Mouse (Mus musculus): ENCODE data around the gene Pnliprp1.

- TF ChIP-seq POLR2A (IDR thresholded peaks at IDR 0.05; ENCODE audit: insufficient read depth, low read depth, low read length): no peak
- TF ChIP-seq EP300 (IDR thresholded peaks at IDR 0.05; ENCODE audit: insufficient read depth, low read depth, low read length): no peak
These were observed 9.4 kb downstream of the Pnliprp1 start for GRCm38 (mm10) chr19:58738111-58738510.
